ENCODE assay signal across 23 mouse cellular contexts in genomic region chr3:65416571-65416970, GRCm38 (mm10).
"Had no signal": no experiment of that assay in that cellular context is flagged by ENCODE, and none has a peak within 500 bp of the region (broad histone marks: within the 10 kb centered on the region; RNA-seq: fewer than 3 reads in every experiment).

No protein-coding gene starts in this region.

- ATAC-seq: hindbrain, postnatal 0 days; intestine, embryonic 16.5 days had no signal

- H3K9ac ChIP-seq: heart, embryonic 12.5 days; hindbrain, embryonic 13.5 days; hindbrain, embryonic 15.5 days; limb, embryonic 12.5 days; liver, embryonic 13.5 days had no signal

- H3K36me3 ChIP-seq: heart, embryonic 10.5 days; heart, embryonic 12.5 days; hindbrain, embryonic 13.5 days; hindbrain, embryonic 15.5 days; limb, embryonic 10.5 days; limb, embryonic 12.5 days; liver, embryonic 13.5 days had no signal

- H3K4me1 ChIP-seq: heart, embryonic 10.5 days; heart, embryonic 12.5 days; hindbrain, embryonic 13.5 days; hindbrain, embryonic 15.5 days; limb, embryonic 12.5 days; liver, embryonic 13.5 days had no signal

- DNase-seq: gastrocnemius, postnatal 14 days; gastrocnemius, postnatal 36 days; heart, adult 18-20 months; heart, postnatal 10 days; heart, postnatal 4 days; kidney, adult 11 months; kidney, adult 2 months; kidney, postnatal 10 days; kidney, postnatal 25 days; kidney, postnatal 4 days; liver; liver, embryonic 13.5 days had no signal

- H3K4me3 ChIP-seq: heart, embryonic 10.5 days; heart, embryonic 12.5 days; hindbrain, embryonic 13.5 days; hindbrain, embryonic 15.5 days; layer of hippocampus, adult 2 months; left cerebral cortex, adult 2 months; limb, embryonic 10.5 days; limb, embryonic 12.5 days; liver, embryonic 13.5 days had no signal

- H3K27me3 ChIP-seq: heart, embryonic 12.5 days; hindbrain, embryonic 13.5 days; hindbrain, embryonic 15.5 days; limb, embryonic 12.5 days; liver, embryonic 13.5 days had no signal

- H3K9me3 ChIP-seq: heart, embryonic 10.5 days; hindbrain, embryonic 13.5 days; hindbrain, embryonic 15.5 days; limb, embryonic 10.5 days; limb, embryonic 12.5 days had no signal

- H3K4me2 ChIP-seq: heart, embryonic 12.5 days; hindbrain, embryonic 13.5 days; hindbrain, embryonic 15.5 days; limb, embryonic 12.5 days; liver, embryonic 11.5 days; liver, embryonic 13.5 days had no signal

- H3K27ac ChIP-seq: heart, embryonic 10.5 days; hindbrain, embryonic 13.5 days; hindbrain, embryonic 15.5 days; hindbrain, postnatal 0 days; layer of hippocampus, adult 2 months; left cerebral cortex, adult 2 months; limb, embryonic 10.5 days; limb, embryonic 12.5 days; liver, embryonic 13.5 days had no signal
